ENCODE assay signal across 9 mouse cellular contexts in genomic region chr5:134468158-134468765, GRCm38 (mm10). TPM values are rescaled to one million over a fixed set of nuclear protein-coding genes. Genes with fewer than 3 reads are reported as not detected.
DNase-seq lines count a peak whose midpoint lies in the region; ATAC-seq and TF ChIP-seq lines count a peak whose summit lies in the region.
"Had no signal": no experiment of that assay in that cellular context is flagged by ENCODE, and none has a peak within 500 bp of the region (broad histone marks: within the 10 kb centered on the region; RNA-seq: fewer than 3 reads in every experiment).

No protein-coding gene starts in this region.

- no peaks in the 10 kb centered on the region for H3K27me3 ChIP-seq in hindbrain, embryonic 10.5 days (ENCODE audit: insufficient read depth, poor library complexity, severe bottlenecking)
- no peaks in the 10 kb centered on the region for H3K27me3 ChIP-seq in hindbrain, embryonic 12.5 days
- H3K27me3 ChIP-seq: heart, embryonic 15.5 days had no signal

- DNase-seq in hindbrain, embryonic 10.5 days (ENCODE audit: low spot score), result no peak
- DNase-seq in 416B (ENCODE audit: low read depth), result peak; percentile 21
- DNase-seq in kidney, postnatal 25 days, result no peak
- no peak for DNase-seq in c-Kit-positive CD71-positive TER-119-positive erythroid progenitor cells, embryonic 14.5 days (ENCODE audit: low spot score)
- DNase-seq: lung, embryonic 14.5 days had no signal

- H3K4me3 ChIP-seq in hindbrain, embryonic 10.5 days, result no peak overlapping the region
- no peak overlapping the region for H3K4me3 ChIP-seq in hindbrain, embryonic 12.5 days
- H3K4me3 ChIP-seq in cortical plate, adult 2 months (ENCODE audit: insufficient read depth, low read length), result no peak overlapping the region
- H3K4me3 ChIP-seq: heart, embryonic 15.5 days had no signal

- no peaks in the 10 kb centered on the region for H3K36me3 ChIP-seq in hindbrain, embryonic 10.5 days
- H3K36me3 ChIP-seq in hindbrain, embryonic 12.5 days, result no peaks in the 10 kb centered on the region
- H3K36me3 ChIP-seq: heart, embryonic 15.5 days had no signal

- ATAC-seq in hindbrain, embryonic 12.5 days (ENCODE audit: low FRiP score), result no peak
- ATAC-seq in megakaryocyte, adult 5-6 weeks (ENCODE audit: poor library complexity, severe bottlenecking), result peak; percentile 70

- no peak overlapping the region for H3K4me2 ChIP-seq in hindbrain, embryonic 12.5 days (replicated peaks)
- H3K4me2 ChIP-seq: heart, embryonic 15.5 days; lung, embryonic 14.5 days had no signal

- 72% methylated on average over 10 of the region's 10 CpGs for WGBS in hindbrain, embryonic 10.5 days
- 73% methylated on average over 10 of the region's 10 CpGs for WGBS in hindbrain, embryonic 12.5 days

- H3K9ac ChIP-seq in hindbrain, embryonic 12.5 days, result no peak overlapping the region; the same call in 1 of the 2 replicates
- H3K9ac ChIP-seq: heart, embryonic 15.5 days; lung, embryonic 14.5 days had no signal

- peaks cover 21% of the 10 kb centered on the region for H3K4me1 ChIP-seq in hindbrain, embryonic 10.5 days (replicated peaks)
- peaks cover 15% of the 10 kb centered on the region for H3K4me1 ChIP-seq in hindbrain, embryonic 12.5 days
- H3K4me1 ChIP-seq in cortical plate, adult 2 months (ENCODE audit: control insufficient read depth, insufficient read depth, low read length), result peaks cover 5% of the 10 kb centered on the region; the same call in 1 of the 2 replicates

- no peak for TF ChIP-seq POLR2A in cortical plate, adult 2 months (IDR thresholded peaks at IDR 0.05; ENCODE audit: extremely low read depth, insufficient read depth, low read length)

- no peak for TF ChIP-seq CTCF in cortical plate, adult 2 months (IDR thresholded peaks at IDR 0.05; ENCODE audit: extremely low read depth, insufficient read depth, low read length)

- H3K9me3 ChIP-seq in hindbrain, embryonic 10.5 days, result no peaks in the 10 kb centered on the region
- no peaks in the 10 kb centered on the region for H3K9me3 ChIP-seq in hindbrain, embryonic 12.5 days (replicated peaks)
- H3K9me3 ChIP-seq: heart, embryonic 15.5 days had no signal

- H3K27ac ChIP-seq in hindbrain, embryonic 10.5 days, result peak overlapping the region; percentile 62; the same call in 1 of the 2 replicates
- H3K27ac ChIP-seq in hindbrain, embryonic 12.5 days, result no peak overlapping the region
- peak overlapping the region; percentile 32; the same call in 1 of the 2 replicates for H3K27ac ChIP-seq in cortical plate, adult 2 months (ENCODE audit: insufficient read depth, low read length)
- H3K27ac ChIP-seq: heart, embryonic 15.5 days had no signal

RNA-seq across cellular contexts. Expression of gene Gtf2ird1, which starts 11.7 kb away (rescaled TPM):
- 84.8 and 91.6 TPM in 2 replicates for polyA plus RNA-seq in hindbrain, embryonic 10.5 days (2016; fragmentation: Nextera tagmentation; extraction: Ambion mirVana)
- 95.9 and 99.9 TPM in 2 replicates for polyA plus RNA-seq in hindbrain, embryonic 12.5 days (2016; fragmentation: Nextera tagmentation; extraction: Ambion mirVana)
- 31.2 and 31.9 TPM in 2 replicates for polyA plus RNA-seq in cortical plate, adult 2 months (2012; rRNA removed)
- 4.9 and 5.7 TPM in 2 replicates for total RNA-seq in megakaryocyte, adult 5-6 weeks (2015)
- 4.4 and 8.7 TPM in 2 replicates for total RNA-seq in megakaryocyte, adult 5-6 weeks (2017)
